Mouse (Mus musculus) testis, adult 2 months (tissue): ENCODE results near the gene Gpr153. TPM values are rescaled to one million over a fixed set of nuclear protein-coding genes. Genes with fewer than 3 reads are reported as not detected.

Source experiments
- H3K27ac ChIP-seq: fragments of 200-500 bp; 2 replicates; pipeline ENCODE4 v1.5.1; 2012; ENCODE audit warnings: low read depth, low read length; ENCODE audit not compliant: control insufficient read depth, insufficient read depth
- H3K27me3 ChIP-seq: fragments of 200-500 bp; 2 replicates; pipeline ENCODE4 v1.6.1; 2012; ENCODE audit warnings: mild to moderate bottlenecking, low read length, moderate library complexity; ENCODE audit not compliant: control insufficient read depth, insufficient read depth
- H3K36me3 ChIP-seq: fragments of 200-500 bp; 2 replicates; pipeline ENCODE4 v1.6.1; 2012; ENCODE audit warnings: mild to moderate bottlenecking, low read length; ENCODE audit not compliant: control insufficient read depth, insufficient read depth
- H3K4me1 ChIP-seq: fragments of 200-500 bp; 2 replicates; pipeline ENCODE4 v1.6.1; 2012; ENCODE audit warnings: low read length; ENCODE audit not compliant: control insufficient read depth, insufficient read depth
- H3K4me3 ChIP-seq: fragments of 200-500 bp; 2 replicates; pipeline ENCODE4 v1.5.1; 2012; ENCODE audit warnings: low read depth, mild to moderate bottlenecking, low read length, moderate library complexity, mixed read lengths; ENCODE audit not compliant: control insufficient read depth
- CTCF ChIP-seq: fragments of 200-500 bp; IDR thresholded peaks from 2 replicates; pipeline ENCODE4 v1.5.1; 2012; ENCODE audit warnings: low read depth, mild to moderate bottlenecking, inconsistent platforms, low read length, moderate library complexity; ENCODE audit not compliant: control insufficient read depth, insufficient read depth, insufficient replicate concordance
- POLR2A ChIP-seq: fragments of 200-500 bp; IDR thresholded peaks from 2 replicates; pipeline ENCODE4 v1.6.1; 2012; ENCODE audit warnings: low read depth, mild to moderate bottlenecking, inconsistent platforms, low read length, moderate library complexity; ENCODE audit not compliant: control insufficient read depth
- polyA plus RNA-seq: library from polyadenylated mRNA; depleted of rRNA; stranded (reverse); fragments of >200 nt; gene quantifications from 2 replicates; pipeline ENCODE4 v1.2.3, GENCODE M21; 2012; rRNA removed

The Gpr153 gene
- polyA plus RNA-seq, 1 experiment, result 18.9 TPM

- peak within 1 kb of the TSS; percentile 88 for H3K4me3 ChIP-seq
- peak within 1 kb of the TSS; percentile 86 for H3K27ac ChIP-seq
- TF ChIP-seq POLR2A (peak; percentile 91), CTCF (peak; percentile 21; the same call in 1 of the 2 replicates)
- no peaks in the 10 kb centered on the region for H3K27me3 ChIP-seq
- peaks cover 13% of the 10 kb centered on the region for H3K4me1 ChIP-seq
- no peaks in the 10 kb centered on the region for H3K36me3 ChIP-seq
These were observed 51.8 kb downstream of the Gpr153 start, which contains the start of gene Rpl22 for GRCm38 (mm10) chr4:152325574-152326411. TSS of gene Rpl22 (plus strand) at chr4:152325742.

- Histone ChIP-seq H3K4me1 (peaks cover 13% of the 10 kb centered on the region), H3K4me3 (peak overlapping the region; percentile 88), H3K27me3 (no peaks in the 10 kb centered on the region), H3K27ac (0 out of 2 replicates have a peak overlapping the region, but pooled peaks have one; percentile 34), H3K36me3 (no peaks in the 10 kb centered on the region; the same call in 1 of the 2 replicates)
- TF ChIP-seq POLR2A (no peak), CTCF (no peak)
These were observed 52.5 kb downstream of the Gpr153 start for GRCm38 (mm10) chr4:152326543-152326942.

GRCm38 (mm10) chr4:152328691-152329090, 54.7 kb downstream of the Gpr153 start:
- no peak overlapping the region for H3K4me3 ChIP-seq

GRCm38 (mm10) chr4:152332952-152333351, 58.9 kb downstream of the Gpr153 start:
- Histone ChIP-seq H3K27ac (no peak overlapping the region), H3K4me3 (no peak overlapping the region), H3K4me1 (no peaks in the 10 kb centered on the region), H3K27me3 (no peaks in the 10 kb centered on the region), H3K36me3 (no peaks in the 10 kb centered on the region; the same call in 1 of the 2 replicates)
- TF ChIP-seq CTCF (peak; percentile 81; the same call in 1 of the 2 replicates), POLR2A (no peak)

More at GRCm38 (mm10) chr4:152328691-152329090, 54.7 kb downstream of the Gpr153 start:
- no peak for TF ChIP-seq CTCF
- TF ChIP-seq POLR2A, result no peak
- Histone ChIP-seq H3K4me1 (peaks cover 13% of the 10 kb centered on the region), H3K27me3 (no peaks in the 10 kb centered on the region), H3K27ac (no peak overlapping the region), H3K36me3 (no peaks in the 10 kb centered on the region; the same call in 1 of the 2 replicates)

GRCm38 (mm10) chr4:152333587-152333986, 59.6 kb downstream of the Gpr153 start:
- H3K4me1 ChIP-seq, result peaks cover 4% of the 10 kb centered on the region; the same call in 1 of the 2 replicates
- TF ChIP-seq POLR2A (no peak), CTCF (no peak)
- H3K27ac ChIP-seq, result no peak overlapping the region
- no peak overlapping the region for H3K4me3 ChIP-seq
- H3K27me3 ChIP-seq, result no peaks in the 10 kb centered on the region
- H3K36me3 ChIP-seq, result no peaks in the 10 kb centered on the region; the same call in 1 of the 2 replicates

Other genes with a start within 250 kb of the Gpr153 start
- 18.2 and 22.4 TPM in 2 replicates for gene Zbtb48, start 246.6 kb upstream of the Gpr153 start, polyA plus RNA-seq
- 30.2 and 37.6 TPM in 2 replicates for gene Tas1r1, start 235.7 kb upstream of the Gpr153 start, polyA plus RNA-seq
- gene Nol9, start 234.9 kb upstream of the Gpr153 start, polyA plus RNA-seq, result 7.7 and 8.0 TPM in 2 replicates
- gene Plekhg5, start 201.7 kb upstream of the Gpr153 start, polyA plus RNA-seq, result 8.8 and 9.7 TPM in 2 replicates
- gene Tnfrsf25, start 158.3 kb upstream of the Gpr153 start, polyA plus RNA-seq, result 1.2 and 1.5 TPM in 2 replicates
- gene Espn, start 121.9 kb upstream of the Gpr153 start, polyA plus RNA-seq, result 84.1 and 87.1 TPM in 2 replicates
- 0.42 and 0.73 TPM in 2 replicates for gene Hes2, start 115.4 kb upstream of the Gpr153 start, polyA plus RNA-seq
- gene Acot7, start 96.1 kb upstream of the Gpr153 start, polyA plus RNA-seq, result 685 and 754 TPM in 2 replicates
- gene Hes3, start 17.4 kb downstream of the Gpr153 start, polyA plus RNA-seq, result 1.5 and 1.6 TPM in 2 replicates
- gene Icmt, start 23.0 kb downstream of the Gpr153 start, polyA plus RNA-seq, result 50.9 and 51.6 TPM in 2 replicates
- 0.22 and 0.43 TPM in 2 replicates for gene Rnf207, start 44.8 kb downstream of the Gpr153 start, polyA plus RNA-seq
- gene Rpl22, start 51.5 kb downstream of the Gpr153 start, polyA plus RNA-seq, result 47.5 and 49.7 TPM in 2 replicates
- gene Chd5, start 64.4 kb downstream of the Gpr153 start, polyA plus RNA-seq, result 87.3 and 88.7 TPM in 2 replicates
- 15.3 and 17.3 TPM in 2 replicates for gene Nphp4, start 202.5 kb downstream of the Gpr153 start, polyA plus RNA-seq
- 16.7 and 18.3 TPM in 2 replicates for gene Kcnab2, start 203.6 kb downstream of the Gpr153 start, polyA plus RNA-seq